Mouse (Mus musculus) T-cell, adult 2 months (primary cell): ENCODE data around the gene Tfeb.

Experiments used
- DNase-seq: peaks from one replicate; pipeline ENCODE4 v3.0.0; 2022; ENCODE audit warnings: low spot score

Tfeb gene

DNA sequence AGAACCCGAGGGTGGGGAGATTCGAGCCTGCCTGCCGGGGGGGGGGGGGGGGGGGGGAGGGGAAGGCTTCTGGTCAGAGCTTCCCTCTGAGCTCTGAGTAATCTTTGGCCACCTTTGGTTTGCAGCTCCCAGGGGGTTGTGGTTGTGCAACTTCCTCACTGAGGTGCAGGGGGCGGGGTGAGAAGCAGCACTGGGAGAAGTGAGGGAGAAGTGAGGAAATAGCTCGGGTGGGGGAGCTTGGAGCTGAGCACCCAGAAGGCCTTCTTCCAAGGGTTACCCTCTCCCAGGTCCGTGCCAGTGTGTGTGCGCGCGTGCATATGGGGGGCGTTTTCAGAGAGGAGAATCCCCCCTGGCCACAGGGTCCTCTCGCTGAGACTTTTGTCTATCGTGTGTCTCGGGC is 17.4 kb downstream of the Tfeb start:
- no peak for DNase-seq

GRCm38 (mm10) chr17:47756366-47756765 is 19.5 kb downstream of the Tfeb start:
- DNase-seq: no peak

DNA sequence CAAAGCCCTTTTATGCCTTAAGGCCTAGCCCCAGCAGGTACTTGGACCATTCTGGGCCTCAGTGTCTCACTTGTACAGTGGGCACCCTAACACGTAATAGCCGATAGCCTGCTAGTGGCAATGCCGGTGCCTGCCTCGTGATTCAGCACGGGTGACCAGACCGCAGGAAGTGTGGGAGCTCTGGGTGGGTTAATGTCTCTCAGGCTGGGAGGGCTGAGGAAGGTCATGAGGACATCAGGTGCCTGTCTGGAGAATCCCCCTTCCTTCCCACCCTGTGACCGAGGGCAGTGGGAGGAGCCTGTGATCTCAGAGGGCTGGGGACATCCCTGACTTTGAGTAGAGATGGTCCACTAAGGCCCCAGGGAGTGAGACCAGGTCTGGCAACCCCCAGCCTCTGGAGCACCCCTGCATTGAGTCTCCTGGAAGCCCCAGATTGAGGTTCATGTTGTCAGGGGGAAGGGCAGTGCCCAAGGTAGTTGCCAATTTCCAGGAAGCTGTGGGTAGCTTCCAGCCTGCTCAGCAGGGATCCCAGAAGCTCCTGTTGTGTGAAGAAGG is 20.3 kb downstream of the Tfeb start:
- no peak for DNase-seq

DNA sequence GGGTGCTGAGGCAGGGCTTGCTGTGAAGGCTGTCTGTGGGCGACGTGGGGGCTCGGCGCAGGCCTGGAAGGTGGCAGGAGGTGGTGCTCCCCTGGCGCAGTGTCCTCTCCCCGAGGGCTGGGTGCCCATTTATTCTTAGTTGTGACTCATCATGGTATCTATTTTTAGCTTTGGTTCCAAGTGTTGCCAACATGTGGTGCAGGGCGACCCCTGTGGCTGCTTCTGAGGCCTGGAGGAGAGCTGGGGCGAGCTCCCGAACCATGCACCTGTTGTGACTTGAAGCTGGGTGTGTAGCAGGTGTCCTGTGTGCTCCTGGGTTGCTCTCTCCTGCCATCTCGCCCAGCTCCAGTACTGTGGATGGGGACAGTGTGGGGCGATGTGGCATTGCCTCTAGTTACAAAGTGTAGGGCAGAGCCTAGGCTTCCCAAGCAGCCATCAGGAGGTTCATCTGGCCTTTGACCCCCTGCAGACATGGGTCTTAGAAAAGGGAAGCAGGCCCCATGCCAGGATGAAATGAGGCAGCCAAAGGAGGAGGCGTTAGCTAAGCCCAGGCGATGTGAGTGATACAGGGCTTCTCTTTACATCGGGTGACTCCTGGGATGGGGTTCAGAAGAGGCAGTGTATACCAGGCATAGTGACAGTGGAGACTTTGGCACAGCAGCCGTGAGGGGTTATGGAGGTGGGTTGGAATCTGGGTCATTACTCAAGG is 23.0 kb downstream of the Tfeb start:
- no peak for DNase-seq

DNA sequence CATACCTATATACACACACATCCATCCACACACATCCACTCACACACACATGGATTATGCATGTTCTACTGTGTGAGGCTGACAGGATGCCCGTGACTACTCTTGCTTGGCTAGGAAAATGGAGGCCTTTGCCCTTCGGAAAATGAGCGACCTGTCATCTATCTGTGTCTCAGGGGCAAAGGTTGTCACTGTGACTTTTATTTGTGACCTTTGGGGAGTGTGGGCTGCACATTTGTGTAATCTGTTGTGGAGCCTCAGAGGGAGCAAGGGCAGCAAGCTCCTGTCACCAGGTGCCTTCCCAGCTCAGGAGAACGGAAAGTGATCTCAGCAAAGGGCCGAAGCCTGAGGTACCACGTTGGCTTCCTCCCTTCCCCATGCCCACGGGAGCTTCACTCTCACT is 25.2 kb downstream of the Tfeb start:
- DNase-seq: no peak

GRCm38 (mm10) chr17:47762518-47763340 is 25.9 kb downstream of the Tfeb start:
- no peak for DNase-seq

DNA sequence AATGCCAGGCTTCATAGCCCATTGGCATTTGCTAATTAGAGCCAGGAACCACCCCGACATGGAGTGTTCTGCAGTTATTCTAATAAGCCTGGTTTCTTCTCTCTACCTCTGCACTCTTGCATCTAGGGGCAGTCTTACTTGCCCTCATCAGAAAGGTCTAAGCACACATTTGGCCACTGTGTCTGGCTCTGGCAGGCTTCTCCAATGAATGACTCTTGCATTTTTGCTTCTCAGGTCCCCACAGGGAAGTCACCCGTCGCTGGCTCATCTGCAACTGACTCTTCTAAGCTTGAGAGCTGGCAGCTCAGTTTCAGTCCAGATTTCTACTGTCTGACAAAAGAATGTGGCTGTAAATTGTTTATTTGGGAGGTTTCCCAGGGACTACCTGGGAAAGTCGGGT is 29.2 kb downstream of the Tfeb start:
- no peak for DNase-seq

- no peak for DNase-seq
Observed at GRCm38 (mm10) chr17:47766407-47767043, 29.7 kb downstream of the Tfeb start.

GRCm38 (mm10) chr17:47767081-47767455 is 30.2 kb downstream of the Tfeb start:
- no peak for DNase-seq

GRCm38 (mm10) chr17:47767456-47768141 is 30.8 kb downstream of the Tfeb start:
- no peak for DNase-seq

GRCm38 (mm10) chr17:47768707-47769276 is 32.0 kb downstream of the Tfeb start:
- peak; percentile 16 for DNase-seq

DNA sequence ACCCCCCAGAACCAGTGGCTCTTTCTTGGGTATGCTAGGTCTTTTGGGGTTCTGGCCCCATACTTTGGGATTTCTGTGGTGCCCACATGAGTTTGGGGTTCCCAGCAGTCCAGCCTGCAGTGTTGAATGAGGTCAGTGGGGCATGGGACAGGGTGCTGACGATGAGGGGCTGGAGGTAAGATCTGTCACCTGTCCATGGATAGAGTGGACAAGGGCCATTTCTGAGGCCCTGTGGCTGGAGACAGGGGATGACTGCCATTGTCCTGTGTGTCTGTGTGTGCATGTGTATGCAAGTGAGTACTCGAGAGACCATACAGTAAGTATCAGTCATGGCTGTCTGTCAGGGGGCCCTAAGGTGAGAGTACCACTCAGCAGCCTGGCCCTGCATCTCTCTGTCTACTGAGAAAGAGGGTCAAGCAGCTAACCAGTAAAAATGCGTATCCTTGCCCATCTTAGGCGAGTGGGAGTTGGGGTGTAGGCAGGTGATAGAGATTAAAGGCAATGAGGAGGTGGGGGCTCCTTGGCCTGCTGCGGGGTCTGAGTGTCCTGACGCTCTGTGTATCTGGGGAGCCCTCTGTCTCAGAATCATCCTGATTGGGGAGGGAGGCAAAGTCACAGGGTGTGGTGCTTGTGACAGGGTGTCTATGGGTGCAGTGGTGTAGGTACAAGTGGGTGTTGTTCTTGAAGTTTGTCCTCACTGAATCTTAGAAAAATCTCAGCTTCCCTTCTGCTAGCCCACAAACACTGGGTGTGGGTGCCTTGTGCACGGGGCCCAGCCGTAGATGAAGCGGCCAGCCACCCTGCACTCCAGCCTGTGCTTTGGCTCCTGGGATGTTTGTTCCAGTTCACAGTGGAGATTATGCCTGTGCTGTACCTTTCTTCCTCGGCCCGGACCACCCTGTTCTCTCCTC is 32.8 kb downstream of the Tfeb start:
- no peak for DNase-seq

GRCm38 (mm10) chr17:47773604-47774003 is 36.8 kb downstream of the Tfeb start:
- DNase-seq: no peak

GRCm38 (mm10) chr17:47777141-47777540 is 40.3 kb downstream of the Tfeb start:
- DNase-seq: no peak

GRCm38 (mm10) chr17:47780470-47780869 is 43.6 kb downstream of the Tfeb start:
- DNase-seq: no peak

DNA sequence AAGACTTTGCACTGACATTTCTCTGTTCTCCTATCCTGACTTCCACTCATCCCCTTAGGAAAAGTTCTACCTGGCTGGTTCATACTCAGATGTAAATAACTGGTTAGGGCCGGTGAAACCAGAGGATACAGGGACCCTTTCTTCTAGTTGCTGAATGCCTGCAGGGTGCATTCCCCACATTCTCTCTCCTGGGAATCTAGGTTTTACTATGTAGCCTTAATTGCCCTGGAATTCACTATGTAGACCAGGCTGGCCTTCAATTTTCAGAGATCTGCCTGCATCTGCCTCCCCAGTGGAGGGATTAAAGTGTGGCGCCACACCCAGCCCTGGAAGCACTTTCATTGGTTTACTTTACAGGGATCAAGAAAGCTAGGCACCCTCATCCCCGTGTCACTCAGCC is 45.7 kb downstream of the Tfeb start:
- no peak for DNase-seq

GRCm38 (mm10) chr17:47783445-47784223 is 46.8 kb downstream of the Tfeb start:
- DNase-seq: no peak

GRCm38 (mm10) chr17:47784411-47784810 is 47.6 kb downstream of the Tfeb start:
- DNase-seq: no peak

- DNase-seq: no peak
Observed at GRCm38 (mm10) chr17:47787632-47788031, 50.8 kb downstream of the Tfeb start.

DNA sequence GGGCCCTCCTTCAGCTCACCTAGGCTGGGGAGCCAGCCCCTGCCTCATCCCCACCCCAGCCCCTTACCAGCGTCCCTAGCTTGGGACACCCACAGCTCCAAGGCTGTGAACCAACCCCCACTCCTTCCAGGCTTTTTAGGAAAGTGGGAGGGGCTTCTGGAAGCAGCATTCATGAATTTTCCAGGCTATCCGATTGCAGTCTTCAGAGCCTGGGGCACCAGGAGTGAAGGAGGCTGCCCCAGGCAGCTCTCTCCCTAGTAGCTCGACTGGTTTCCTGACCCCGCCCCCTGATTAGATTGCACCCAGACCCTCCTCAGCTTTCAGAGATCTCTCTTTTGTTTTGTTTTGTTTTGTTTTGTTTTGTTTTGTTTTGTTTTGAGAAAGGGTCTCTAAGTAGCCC is 51.5 kb downstream of the Tfeb start:
- DNase-seq: no peak
